Mouse (Mus musculus) kidney, adult 2 months (tissue): Measurements from ENCODE around the gene Timp3.

Experiments
- CTCF ChIP-seq: fragments of 200-500 bp; conservative IDR thresholded peaks from 2 replicates; pipeline ENCODE4 v1.5.1; 2011; ENCODE audit warnings: low read depth, mild to moderate bottlenecking, control low read depth, low read length, moderate library complexity, mixed read lengths; ENCODE audit not compliant: insufficient read depth, insufficient read length
- POLR2A ChIP-seq: fragments of 200-500 bp; IDR thresholded peaks from one replicate; pipeline ENCODE4 v1.6.1; 2011; ENCODE audit warnings: low read depth, low read length, control low read depth

DNA sequence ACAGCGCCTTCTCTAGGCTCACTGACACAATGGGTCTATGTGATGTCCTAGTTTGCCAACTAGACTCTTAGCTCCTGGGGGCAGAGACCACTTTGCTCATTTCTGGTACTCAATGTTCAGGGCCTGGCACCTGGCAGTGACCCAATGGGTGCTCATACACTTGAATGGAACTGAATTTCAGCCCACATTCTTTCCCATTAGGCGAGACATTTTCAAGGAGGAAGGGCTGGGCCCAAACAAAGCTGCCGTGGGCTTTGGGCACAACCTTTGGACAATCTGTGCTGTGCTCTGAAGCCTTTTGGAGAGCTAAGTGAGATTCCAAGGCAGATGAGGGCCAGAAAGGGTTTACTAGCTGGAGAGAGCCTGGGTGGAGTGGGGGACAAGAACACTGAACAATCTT lies 41.2 kb upstream of the Timp3 start:
- TF ChIP-seq POLR2A, result no peak
- TF ChIP-seq CTCF, result no peak
